Mouse (Mus musculus): Measurements from ENCODE around the gene Bsn. TPM values are rescaled to one million over a fixed set of nuclear protein-coding genes. Genes with fewer than 3 reads are reported as not detected.
A peak's percentile ranks its signal among the peaks of the same experiment; 100 is the strongest.

Bsn gene
- polyA plus RNA-seq, 1 experiment from 2014 or later = 2.5 TPM

- 75% methylated on average over 5 of the region's 5 CpGs for WGBS
- H3K4me2 ChIP-seq (ENCODE audit: low read depth, low read length, severe bottlenecking) = peak within 1 kb of the TSS; percentile 90
- H3K27me3 ChIP-seq (ENCODE audit: control insufficient read depth, insufficient read depth, low read length) = peaks cover 22% of the 10 kb centered on the region
- no peak for ATAC-seq (replicated peaks; ENCODE audit: low FRiP score)
- H3K4me3 ChIP-seq (ENCODE audit: low read depth, low read length) = peak within 1 kb of the TSS; percentile 83
- H3K9ac ChIP-seq (ENCODE audit: low read length) = peak within 1 kb of the TSS; percentile 94
- H3K9me3 ChIP-seq (ENCODE audit: control insufficient read depth, low read length) = no peaks in the 10 kb centered on the region
- H3K27ac ChIP-seq (ENCODE audit: low read depth, low read length) = no peak within 1 kb of the TSS
- peak; percentile 64 for DNase-seq (ENCODE audit: low spot score)
- no peaks in the 10 kb centered on the region; the same call in 1 of the 2 replicates for H3K36me3 ChIP-seq (ENCODE audit: control insufficient read depth, insufficient read depth, low read length)
- H3K4me1 ChIP-seq (replicated peaks; ENCODE audit: control insufficient read depth, insufficient read depth, low read length) = peaks cover 7% of the 10 kb centered on the region; the same call in 1 of the 2 replicates
Measured at GRCm38 (mm10) chr9:108080168-108080567, 110.0 kb downstream of the Bsn start, which contains the start of gene Mst1. TSS of gene Mst1 (plus strand) at chr9:108080436.

DNA sequence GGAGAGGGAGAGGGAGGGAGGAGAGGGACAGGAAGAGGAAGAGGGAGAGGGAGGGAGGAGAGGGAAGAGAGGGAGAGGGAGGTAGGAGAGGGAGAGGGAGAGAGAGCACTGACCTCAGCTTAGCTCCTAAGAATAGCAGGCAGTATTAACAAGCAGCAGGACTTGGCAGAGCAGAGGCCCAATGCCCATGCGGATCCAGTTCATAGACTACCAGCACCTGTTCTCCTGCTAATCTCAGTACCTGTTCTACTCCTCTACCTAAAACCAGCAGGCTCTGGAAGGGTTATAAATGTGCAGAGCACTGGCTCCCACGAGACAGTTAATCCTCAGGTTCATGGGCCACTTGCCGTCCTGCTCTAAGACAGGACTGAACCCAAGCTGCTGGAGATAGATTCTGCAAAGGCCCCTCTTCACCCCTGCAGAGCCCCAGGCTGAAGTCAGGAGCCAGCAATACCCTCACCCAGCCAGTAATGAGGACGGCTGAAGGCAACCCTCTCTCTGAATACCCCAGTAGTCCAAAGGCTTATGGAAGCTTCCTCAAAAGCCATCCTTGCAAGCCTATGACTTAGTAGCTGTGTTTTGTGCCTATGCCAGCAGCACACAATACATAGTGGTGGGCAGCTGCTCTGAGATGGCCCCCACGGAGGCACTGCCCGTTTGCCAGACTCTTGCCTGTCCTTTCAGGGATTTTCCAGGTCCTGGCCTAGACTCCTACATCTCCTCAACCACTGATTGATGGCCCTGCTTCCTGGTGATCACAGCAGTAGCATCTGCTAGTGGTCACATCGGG is 116.8 kb downstream of the Bsn start:
- ATAC-seq (replicated peaks; ENCODE audit: low FRiP score) (no peak), DNase-seq (ENCODE audit: low spot score) (no peak)
- Histone ChIP-seq H3K27me3 (ENCODE audit: control insufficient read depth, insufficient read depth, low read length) (no peaks in the 10 kb centered on the region), H3K9me3 (ENCODE audit: control insufficient read depth, low read length) (no peaks in the 10 kb centered on the region), H3K4me2 (ENCODE audit: low read depth, low read length, severe bottlenecking) (no peak overlapping the region), H3K27ac (ENCODE audit: low read depth, low read length) (no peak overlapping the region), H3K4me1 (replicated peaks; ENCODE audit: control insufficient read depth, insufficient read depth, low read length) (peaks cover 3% of the 10 kb centered on the region; the same call in 1 of the 2 replicates), H3K4me3 (ENCODE audit: low read depth, low read length) (no peak overlapping the region), H3K36me3 (ENCODE audit: control insufficient read depth, insufficient read depth, low read length) (no peaks in the 10 kb centered on the region), H3K9ac (ENCODE audit: low read length) (no peak overlapping the region)
- 63% methylated on average over 7 of the region's 7 CpGs for WGBS

DNA sequence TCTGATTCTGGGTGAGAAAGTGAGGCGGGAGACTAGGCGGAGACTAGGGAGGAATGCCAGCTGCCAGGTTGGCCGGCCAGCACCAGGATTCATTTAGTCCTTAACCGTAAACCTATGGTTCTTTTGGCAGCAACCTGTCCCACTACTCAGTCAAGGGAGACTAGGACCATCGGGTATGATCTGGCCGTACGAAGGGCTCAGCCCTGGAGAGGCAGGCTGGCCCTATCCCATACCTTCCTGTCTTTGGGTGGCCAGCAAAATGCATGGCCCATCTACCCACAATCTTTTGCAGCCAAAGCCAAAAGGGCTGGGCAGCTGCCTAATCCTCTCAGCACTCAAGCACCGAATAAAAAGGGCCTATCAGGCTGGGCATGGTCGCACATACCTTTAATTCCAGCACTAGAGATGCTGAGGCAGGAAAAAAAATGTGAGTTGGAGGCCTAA is 117.7 kb downstream of the Bsn start:
- Histone ChIP-seq H3K36me3 (ENCODE audit: control insufficient read depth, insufficient read depth, low read length) (no peaks in the 10 kb centered on the region), H3K4me1 (replicated peaks; ENCODE audit: control insufficient read depth, insufficient read depth, low read length) (0 out of 2 replicates have a peak, but pooled peaks cover 1% of the 10 kb centered on the region), H3K4me3 (ENCODE audit: low read depth, low read length) (no peak overlapping the region), H3K9me3 (ENCODE audit: control insufficient read depth, low read length) (no peaks in the 10 kb centered on the region), H3K27me3 (ENCODE audit: control insufficient read depth, insufficient read depth, low read length) (no peaks in the 10 kb centered on the region), H3K9ac (ENCODE audit: low read length) (no peak overlapping the region), H3K4me2 (ENCODE audit: low read depth, low read length, severe bottlenecking) (no peak overlapping the region), H3K27ac (ENCODE audit: low read depth, low read length) (no peak overlapping the region)
- DNase-seq (ENCODE audit: low spot score) = no peak
- WGBS = 63% methylated on average over 9 of the region's 9 CpGs
- ATAC-seq (replicated peaks; ENCODE audit: low FRiP score) = no peak

- Histone ChIP-seq H3K27ac (ENCODE audit: low read depth, low read length) (no peak overlapping the region), H3K4me3 (ENCODE audit: low read depth, low read length) (no peak overlapping the region), H3K9ac (ENCODE audit: low read length) (no peak overlapping the region), H3K36me3 (ENCODE audit: control insufficient read depth, insufficient read depth, low read length) (no peaks in the 10 kb centered on the region), H3K4me1 (replicated peaks; ENCODE audit: control insufficient read depth, insufficient read depth, low read length) (0 out of 2 replicates have a peak, but pooled peaks cover 1% of the 10 kb centered on the region), H3K9me3 (ENCODE audit: control insufficient read depth, low read length) (no peaks in the 10 kb centered on the region), H3K4me2 (ENCODE audit: low read depth, low read length, severe bottlenecking) (no peak overlapping the region), H3K27me3 (ENCODE audit: control insufficient read depth, insufficient read depth, low read length) (no peaks in the 10 kb centered on the region)
- no peak for DNase-seq (ENCODE audit: low spot score)
- 90% methylated on average over 4 of the region's 4 CpGs for WGBS
- ATAC-seq (replicated peaks; ENCODE audit: low FRiP score) = no peak
Measured at GRCm38 (mm10) chr9:108071801-108072200, 118.4 kb downstream of the Bsn start.

GRCm38 (mm10) chr9:108069529-108069928 is 120.7 kb downstream of the Bsn start:
- Histone ChIP-seq H3K9ac (ENCODE audit: low read length) (no peak overlapping the region), H3K4me3 (ENCODE audit: low read depth, low read length) (no peak overlapping the region), H3K36me3 (ENCODE audit: control insufficient read depth, insufficient read depth, low read length) (no peaks in the 10 kb centered on the region), H3K4me1 (replicated peaks; ENCODE audit: control insufficient read depth, insufficient read depth, low read length) (0 out of 2 replicates have a peak, but pooled peaks cover 1% of the 10 kb centered on the region), H3K27me3 (ENCODE audit: control insufficient read depth, insufficient read depth, low read length) (no peaks in the 10 kb centered on the region), H3K4me2 (ENCODE audit: low read depth, low read length, severe bottlenecking) (no peak overlapping the region), H3K9me3 (ENCODE audit: control insufficient read depth, low read length) (no peaks in the 10 kb centered on the region), H3K27ac (ENCODE audit: low read depth, low read length) (no peak overlapping the region)
- no peak for ATAC-seq (replicated peaks; ENCODE audit: low FRiP score)
- DNase-seq (ENCODE audit: low spot score) = no peak
- 95% methylated on average over 7 of the region's 7 CpGs for WGBS

- DNase-seq (ENCODE audit: low spot score) (no peak), ATAC-seq (replicated peaks; ENCODE audit: low FRiP score) (no peak)
- WGBS = 93% methylated on average over 9 of the region's 9 CpGs
- Histone ChIP-seq H3K9me3 (ENCODE audit: control insufficient read depth, low read length) (no peaks in the 10 kb centered on the region), H3K27me3 (ENCODE audit: control insufficient read depth, insufficient read depth, low read length) (no peaks in the 10 kb centered on the region), H3K9ac (ENCODE audit: low read length) (no peak overlapping the region), H3K4me3 (ENCODE audit: low read depth, low read length) (no peak overlapping the region), H3K36me3 (ENCODE audit: control insufficient read depth, insufficient read depth, low read length) (no peaks in the 10 kb centered on the region), H3K4me1 (replicated peaks; ENCODE audit: control insufficient read depth, insufficient read depth, low read length) (0 out of 2 replicates have a peak, but pooled peaks cover 1% of the 10 kb centered on the region), H3K27ac (ENCODE audit: low read depth, low read length) (no peak overlapping the region), H3K4me2 (ENCODE audit: low read depth, low read length, severe bottlenecking) (no peak overlapping the region)
Measured at GRCm38 (mm10) chr9:108069007-108069406, 121.2 kb downstream of the Bsn start.

GRCm38 (mm10) chr9:108067900-108068299 is 122.3 kb downstream of the Bsn start:
- no peaks in the 10 kb centered on the region for H3K9me3 ChIP-seq (ENCODE audit: control insufficient read depth, low read length)
- 0 out of 2 replicates have a peak, but pooled peaks cover 1% of the 10 kb centered on the region for H3K4me1 ChIP-seq (replicated peaks; ENCODE audit: control insufficient read depth, insufficient read depth, low read length)
- H3K4me2 ChIP-seq (ENCODE audit: low read depth, low read length, severe bottlenecking) = no peak overlapping the region
- DNase-seq (ENCODE audit: low spot score) (peak; percentile 91), ATAC-seq (replicated peaks; ENCODE audit: low FRiP score) (peak; percentile 16; the same call in 1 of the 2 replicates)
- H3K4me3 ChIP-seq (ENCODE audit: low read depth, low read length) = no peak overlapping the region
- no peaks in the 10 kb centered on the region for H3K27me3 ChIP-seq (ENCODE audit: control insufficient read depth, insufficient read depth, low read length)
- no peak overlapping the region for H3K9ac ChIP-seq (ENCODE audit: low read length)
- H3K27ac ChIP-seq (ENCODE audit: low read depth, low read length) = no peak overlapping the region
- WGBS = 21% methylated on average over 8 of the region's 8 CpGs
- H3K36me3 ChIP-seq (ENCODE audit: control insufficient read depth, insufficient read depth, low read length) = no peaks in the 10 kb centered on the region

GRCm38 (mm10) chr9:108067199-108067598 is 123.0 kb downstream of the Bsn start:
- ATAC-seq (replicated peaks; ENCODE audit: low FRiP score) (no peak), DNase-seq (ENCODE audit: low spot score) (no peak)
- Histone ChIP-seq H3K36me3 (ENCODE audit: control insufficient read depth, insufficient read depth, low read length) (no peaks in the 10 kb centered on the region), H3K27ac (ENCODE audit: low read depth, low read length) (no peak overlapping the region), H3K9ac (ENCODE audit: low read length) (no peak overlapping the region), H3K4me3 (ENCODE audit: low read depth, low read length) (no peak overlapping the region), H3K4me1 (replicated peaks; ENCODE audit: control insufficient read depth, insufficient read depth, low read length) (no peaks in the 10 kb centered on the region), H3K4me2 (ENCODE audit: low read depth, low read length, severe bottlenecking) (no peak overlapping the region), H3K27me3 (ENCODE audit: control insufficient read depth, insufficient read depth, low read length) (no peaks in the 10 kb centered on the region), H3K9me3 (ENCODE audit: control insufficient read depth, low read length) (no peaks in the 10 kb centered on the region)
- 86% methylated on average over 7 of the region's 7 CpGs for whole genome bisulfite sequencing
